Mouse (Mus musculus) MEL (cell line): ENCODE measurements around the gene Gm20388. TPM values are rescaled to one million over a fixed set of nuclear protein-coding genes. Genes with fewer than 3 reads are reported as not detected.

ENCODE experiments used
- DNase-seq: peaks from one replicate; pipeline ENCODE4 v3.0.0; 2011; ENCODE audit warnings: low read depth, low spot score
- H3K27ac ChIP-seq: 2 replicates; pipeline ENCODE4 v1.5.1; 2012; ENCODE audit warnings: low read depth, mild to moderate bottlenecking, control low read depth, low read length, moderate library complexity; ENCODE audit not compliant: control insufficient read depth
- H3K27me3 ChIP-seq, 2 experiments: fragments of 150-350 bp in 1 of 2; sonication (generic) in 1 of 2; 2 replicates each; pipeline ENCODE4 v1.6.1; 2012; ENCODE audit warnings: low read length in 2 of 2, mild to moderate bottlenecking in 2 of 2, improper control_type of control experiment in 1 of 2, moderate library complexity in 1 of 2; ENCODE audit not compliant: insufficient read depth in 2 of 2, control insufficient read depth in 1 of 2
- H3K36me3 ChIP-seq, 2 experiments: 2 replicates each; pipeline ENCODE4 v1.6.1; 2012 to 2014; ENCODE audit warnings: low read length in 2 of 2, improper control_type of control experiment in 1 of 2, inconsistent platforms in 1 of 2, mild to moderate bottlenecking in 1 of 2; ENCODE audit not compliant: insufficient read depth in 2 of 2, control insufficient read depth in 1 of 2
- H3K4me1 ChIP-seq, 2 experiments: fragments of 150-350 bp in 1 of 2; sonication (generic) in 1 of 2; 2 replicates each; pipeline ENCODE4 v1.6.1; 2012; ENCODE audit warnings: low read length in 2 of 2, improper control_type of control experiment in 1 of 2, mild to moderate bottlenecking in 1 of 2; ENCODE audit not compliant: insufficient read depth in 2 of 2, control insufficient read depth in 1 of 2
- H3K4me3 ChIP-seq, 2 experiments: fragments of 150-350 bp in 1 of 2; sonication (generic) in 1 of 2; 2 replicates each; pipeline ENCODE4 v1.5.1; 2012; ENCODE audit warnings: low read depth in 2 of 2, low read length in 2 of 2, mild to moderate bottlenecking in 2 of 2, moderate library complexity in 2 of 2, control low read depth in 1 of 2, improper control_type of control experiment in 1 of 2; ENCODE audit not compliant: control insufficient read depth in 1 of 2, insufficient read depth in 1 of 2
- H3K79me2 ChIP-seq: 2 replicates; pipeline ENCODE4 v1.6.1; 2012; ENCODE audit warnings: mild to moderate bottlenecking, low read length, moderate library complexity; ENCODE audit not compliant: control insufficient read depth, poor library complexity, insufficient read depth
- H3K9ac ChIP-seq: 2 replicates; pipeline ENCODE4 v1.6.1; 2012; ENCODE audit warnings: low read depth, mild to moderate bottlenecking, control low read depth, low read length, moderate library complexity; ENCODE audit not compliant: control insufficient read depth, poor library complexity, severe bottlenecking
- H3K9me3 ChIP-seq: fragments of 150-350 bp; sonication (generic); replicated peaks from 2 replicates; pipeline ENCODE4 v1.6.1; 2012; ENCODE audit warnings: mild to moderate bottlenecking, low read length, improper control_type of control experiment, moderate library complexity; ENCODE audit not compliant: insufficient read depth
- CHD1 ChIP-seq: IDR thresholded peaks from 2 replicates; pipeline ENCODE4 v1.6.1; 2012; ENCODE audit warnings: low read depth, mild to moderate bottlenecking, inconsistent platforms, low read length, improper control_type of control experiment
- CTCF ChIP-seq, 3 experiments: IDR thresholded peaks in 2 of 3; conservative IDR thresholded peaks in 1 of 3; 2 replicates each; pipeline ENCODE4 v1.5.1; 2011 to 2012; ENCODE audit warnings: low read length in 3 of 3, low read depth in 2 of 3, mild to moderate bottlenecking in 2 of 3, improper control_type of control experiment in 1 of 3, inconsistent platforms in 1 of 3, mixed read lengths in 1 of 3, moderate library complexity in 1 of 3; ENCODE audit not compliant: control insufficient read depth in 1 of 3, insufficient read depth in 1 of 3, poor library complexity in 1 of 3, severe bottlenecking in 1 of 3
- E2F4 ChIP-seq: IDR thresholded peaks from 2 replicates; pipeline ENCODE4 v1.6.1; 2011; ENCODE audit warnings: low read depth, low read length, improper control_type of control experiment, borderline replicate concordance
- ELF1 ChIP-seq: IDR thresholded peaks from 2 replicates; pipeline ENCODE4 v1.6.1; 2014; ENCODE audit warnings: low read depth, mild to moderate bottlenecking, inconsistent platforms, low read length, improper control_type of control experiment, moderate library complexity
- EP300 ChIP-seq, 2 experiments: IDR thresholded peaks; 2 replicates each; pipeline ENCODE4 v1.6.1; 2011; ENCODE audit warnings: improper control_type of control experiment in 2 of 2, low read length in 2 of 2, low read depth in 1 of 2, mild to moderate bottlenecking in 1 of 2
- ETS1 ChIP-seq: IDR thresholded peaks from 2 replicates; pipeline ENCODE4 v1.6.1; 2012; ENCODE audit warnings: low read depth, mild to moderate bottlenecking, inconsistent platforms, low read length, improper control_type of control experiment, moderate library complexity
- GABPA ChIP-seq: IDR thresholded peaks from 2 replicates; pipeline ENCODE4 v1.6.1; 2012; ENCODE audit warnings: low read depth, mild to moderate bottlenecking, inconsistent platforms, low read length, improper control_type of control experiment, moderate library complexity
- GATA1 ChIP-seq: IDR thresholded peaks from 2 replicates; pipeline ENCODE4 v1.6.1; 2011; ENCODE audit warnings: low read depth, low read length, improper control_type of control experiment
- HCFC1 ChIP-seq: IDR thresholded peaks from 2 replicates; pipeline ENCODE4 v1.6.1; 2012; ENCODE audit warnings: low read depth, mild to moderate bottlenecking, inconsistent platforms, low read length, improper control_type of control experiment, moderate library complexity
- MAFK ChIP-seq: IDR thresholded peaks from 2 replicates; pipeline ENCODE4 v1.6.1; 2011; ENCODE audit warnings: low read depth, mild to moderate bottlenecking, low read length, improper control_type of control experiment, borderline replicate concordance
- MAX ChIP-seq: IDR thresholded peaks from 2 replicates; pipeline ENCODE4 v1.6.1; 2011; ENCODE audit warnings: low read length, improper control_type of control experiment
- MAZ ChIP-seq: IDR thresholded peaks from 2 replicates; pipeline ENCODE4 v1.6.1; 2012; ENCODE audit warnings: low read depth, mild to moderate bottlenecking, inconsistent platforms, low read length, improper control_type of control experiment
- MEF2A ChIP-seq: IDR thresholded peaks from 2 replicates; pipeline ENCODE4 v1.6.1; 2014; ENCODE audit warnings: low read depth, mild to moderate bottlenecking, inconsistent platforms, low read length, improper control_type of control experiment; ENCODE audit not compliant: poor library complexity, insufficient replicate concordance, severe bottlenecking; ENCODE audit errors: extremely low read depth
- MXI1 ChIP-seq: IDR thresholded peaks from 2 replicates; pipeline ENCODE4 v1.6.1; 2011; ENCODE audit warnings: mild to moderate bottlenecking, low read depth, low read length, improper control_type of control experiment
- MYC ChIP-seq: IDR thresholded peaks from 2 replicates; pipeline ENCODE4 v1.6.1; 2011; ENCODE audit warnings: low read depth, mild to moderate bottlenecking, low read length, improper control_type of control experiment, moderate library complexity
- NELFE ChIP-seq: IDR thresholded peaks from 2 replicates; pipeline ENCODE4 v1.6.1; 2011; ENCODE audit warnings: low read depth, low read length, improper control_type of control experiment
- NRF1 ChIP-seq: IDR thresholded peaks from 2 replicates; pipeline ENCODE4 v1.6.1; 2014; ENCODE audit warnings: low read depth, mild to moderate bottlenecking, inconsistent platforms, low read length, improper control_type of control experiment, moderate library complexity; ENCODE audit not compliant: poor library complexity, insufficient read depth, severe bottlenecking
- POLR2AphosphoS2 ChIP-seq: IDR thresholded peaks from 2 replicates; pipeline ENCODE4 v1.6.1; 2011; ENCODE audit warnings: low read length, improper control_type of control experiment
- RAD21 ChIP-seq: IDR thresholded peaks from 2 replicates; pipeline ENCODE4 v1.6.1; 2011; ENCODE audit warnings: mild to moderate bottlenecking, low read depth, low read length, improper control_type of control experiment
- RCOR1 ChIP-seq: IDR thresholded peaks from 2 replicates; pipeline ENCODE4 v1.6.1; 2012; ENCODE audit warnings: low read depth, mild to moderate bottlenecking, inconsistent platforms, low read length, improper control_type of control experiment
- SIN3A ChIP-seq: IDR thresholded peaks from 2 replicates; pipeline ENCODE4 v1.6.1; 2012; ENCODE audit warnings: low read length, improper control_type of control experiment, inconsistent platforms
- SMC3 ChIP-seq: IDR thresholded peaks from 2 replicates; pipeline ENCODE4 v1.6.1; 2011; ENCODE audit warnings: low read depth, low read length, improper control_type of control experiment
- TBP ChIP-seq: IDR thresholded peaks from 2 replicates; pipeline ENCODE4 v1.8.0; 2011; ENCODE audit warnings: low read depth, low read length, improper control_type of control experiment
- TCF12 ChIP-seq: IDR thresholded peaks from 2 replicates; pipeline ENCODE4 v1.6.1; 2014; ENCODE audit warnings: low read depth, mild to moderate bottlenecking, inconsistent platforms, low read length, improper control_type of control experiment, moderate library complexity
- UBTF ChIP-seq: IDR thresholded peaks from 2 replicates; pipeline ENCODE4 v1.6.1; 2012; ENCODE audit warnings: low read depth, mild to moderate bottlenecking, inconsistent platforms, low read length, improper control_type of control experiment, moderate library complexity, borderline replicate concordance; ENCODE audit not compliant: insufficient read depth
- USF2 ChIP-seq, 2 experiments: IDR thresholded peaks; 2 replicates each; pipeline ENCODE4 v1.6.1; 2011 to 2012; ENCODE audit warnings: improper control_type of control experiment in 2 of 2, low read length in 2 of 2, borderline replicate concordance in 1 of 2, inconsistent platforms in 1 of 2, low read depth in 1 of 2, mild to moderate bottlenecking in 1 of 2; ENCODE audit not compliant: insufficient read depth in 1 of 2
- ZKSCAN1 ChIP-seq: IDR thresholded peaks from 2 replicates; pipeline ENCODE4 v1.6.1; 2012; ENCODE audit warnings: low read depth, mild to moderate bottlenecking, inconsistent platforms, low read length, improper control_type of control experiment, moderate library complexity
- ZMIZ1 ChIP-seq: IDR thresholded peaks from 2 replicates; pipeline ENCODE4 v1.6.1; 2012; ENCODE audit warnings: low read depth, mild to moderate bottlenecking, inconsistent platforms, low read length, improper control_type of control experiment, moderate library complexity
- ZNF384 ChIP-seq: IDR thresholded peaks from 2 replicates; pipeline ENCODE4 v1.6.1; 2012; ENCODE audit warnings: low read depth, mild to moderate bottlenecking, inconsistent platforms, low read length, improper control_type of control experiment
- polyA plus RNA-seq, 2 experiments: library from polyadenylated mRNA; stranded (reverse) in 1 of 2; unstranded in 1 of 2; fragments of >175 nt in 1 of 2; fragments of >200 nt in 1 of 2; gene quantifications; 2 replicates each; pipeline versions ENCODE4 v1.2.1 to v1.2.4; 2012; ENCODE audit warnings: low replicate concordance in 2 of 2, low read depth in 1 of 2; ENCODE audit not compliant: insufficient read length in 2 of 2, insufficient read depth in 1 of 2, missing spikeins in 1 of 2
- total RNA-seq: library from RNA; depleted of rRNA; stranded (reverse); fragments of 300-350 nt; gene quantifications from 2 replicates; pipeline ENCODE4 v1.2.3, GENCODE M21; 2012

Gene Gm20388
- total and polyA plus RNA-seq, 3 experiments: 11.1 to 17.8 TPM; not detected in 1

DNA sequence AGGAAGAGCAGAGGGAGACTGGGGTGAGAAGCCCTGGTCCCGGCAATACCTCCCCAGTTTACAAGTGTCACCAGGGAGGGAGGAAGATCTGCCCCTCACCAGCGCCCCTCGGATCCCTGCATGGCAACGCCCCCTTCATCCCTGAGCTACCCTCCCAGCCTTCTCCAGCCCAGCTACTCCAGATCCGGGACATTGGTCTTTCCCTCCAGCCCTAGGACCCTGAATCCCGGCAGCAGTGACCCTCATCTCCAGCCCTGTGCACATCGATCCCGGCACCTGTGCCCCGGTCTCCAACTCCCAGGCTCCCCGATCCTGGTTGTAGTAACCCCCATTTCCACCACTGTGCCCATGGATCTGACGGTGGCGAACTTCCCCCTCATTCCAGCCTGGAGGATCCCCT is 2532.1 kb downstream of the Gm20388 start:
- H3K36me3 ChIP-seq: no peaks in the 10 kb centered on the region
- TF ChIP-seq ZMIZ1: no peak
- no peak for TF ChIP-seq NRF1
- no peak for TF ChIP-seq MXI1
- TF ChIP-seq HCFC1: no peak
- no peak for TF ChIP-seq RCOR1
- TF ChIP-seq TCF12: no peak
- TF ChIP-seq EP300 (IDR thresholded peaks at IDR 0.05; ENCODE audit: low read depth in 1 of 2, low read length in 2 of 2): no peak
- no peak for TF ChIP-seq RAD21
- no peak for TF ChIP-seq TBP
- no peak for TF ChIP-seq MAX
- no peak for TF ChIP-seq MAFK
- no peak for TF ChIP-seq ZKSCAN1
- no peak for TF ChIP-seq UBTF
- TF ChIP-seq MYC: no peak
- no peak for TF ChIP-seq GABPA
- TF ChIP-seq GATA1: no peak
- TF ChIP-seq CHD1: no peak
- no peak for TF ChIP-seq CTCF (IDR thresholded peaks at IDR 0.05 in 2 of 3, conservative IDR thresholded peaks at IDR 0.05 in 1 of 3; ENCODE audit: control insufficient read depth in 1 of 3, insufficient read depth in 1 of 3, low read depth in 2 of 3, low read length in 3 of 3, poor library complexity in 1 of 3, severe bottlenecking in 1 of 3)
- peaks cover 0 to 3% of the 10 kb centered on the region in 2 experiments; a peak in 1 of 4 replicates for H3K4me1 ChIP-seq
- H3K27ac ChIP-seq: no peak overlapping the region
- DNase-seq: no peak
- peak overlapping the region; percentile 60 for H3K9ac ChIP-seq
- peak overlapping the region; percentile 69 to 82 for H3K4me3 ChIP-seq
- H3K79me2 ChIP-seq: 0 out of 2 replicates have a peak, but pooled peaks cover 3% of the 10 kb centered on the region
- no peaks in the 10 kb centered on the region for H3K27me3 ChIP-seq
- H3K9me3 ChIP-seq: no peaks in the 10 kb centered on the region

DNA sequence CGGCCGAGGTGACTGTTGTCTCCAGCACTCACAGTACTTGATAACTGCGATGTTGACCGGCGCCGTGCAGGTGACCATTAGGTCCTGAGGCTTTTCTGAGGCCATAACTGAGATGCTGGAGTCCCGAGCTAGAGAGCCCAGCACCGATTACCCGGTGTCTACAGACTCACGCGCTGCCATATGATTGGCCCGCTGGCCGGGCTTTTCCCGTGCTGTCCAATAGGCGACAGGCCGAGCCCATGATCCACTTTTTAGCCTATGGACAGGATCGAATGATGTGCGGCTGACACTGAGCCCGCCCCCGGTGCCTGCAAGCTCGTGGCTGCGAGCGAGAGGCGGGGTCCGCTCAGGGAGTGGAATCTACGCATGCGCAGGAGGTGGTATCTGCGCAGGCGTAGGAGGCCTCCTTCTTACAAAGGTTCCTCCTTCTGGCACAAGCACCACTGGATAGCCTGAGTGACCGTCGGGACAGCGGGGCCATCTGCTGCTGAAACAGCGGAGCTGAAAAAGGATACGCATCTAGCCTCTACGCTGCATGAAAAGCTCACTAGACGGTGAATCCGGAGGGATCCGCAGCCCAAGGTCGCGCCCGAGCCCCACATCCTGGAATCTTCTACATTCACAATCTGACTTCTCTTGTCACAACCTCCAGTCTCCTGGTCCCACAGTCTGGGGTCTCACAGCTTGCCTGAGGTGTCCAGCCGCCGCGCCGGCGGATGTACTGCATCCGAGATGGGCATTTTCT is 2532.8 kb downstream of the Gm20388 start, which contains the start of gene Mvd:
TSS of gene Mvd (minus strand) at position 161 of the 745 bp plus-strand sequence.
- no peaks in the 10 kb centered on the region for H3K27me3 ChIP-seq
- TF ChIP-seq CTCF (IDR thresholded peaks at IDR 0.05 in 2 of 3, conservative IDR thresholded peaks at IDR 0.05 in 1 of 3; ENCODE audit: control insufficient read depth in 1 of 3, insufficient read depth in 1 of 3, low read depth in 2 of 3, low read length in 3 of 3, poor library complexity in 1 of 3, severe bottlenecking in 1 of 3): no peak; a peak in 1 of 6 replicates
- peak; percentile 98 for TF ChIP-seq NRF1
- no peak for TF ChIP-seq MEF2A
- peak; percentile 79; the same call in 1 of the 2 replicates for TF ChIP-seq POLR2AphosphoS2
- no peak for TF ChIP-seq MAZ
- peak; percentile 52; the same call in 1 of the 2 replicates for TF ChIP-seq ELF1
- TF ChIP-seq ZNF384: no peak
- peak; percentile 66 for TF ChIP-seq SIN3A
- TF ChIP-seq USF2 (IDR thresholded peaks at IDR 0.05; ENCODE audit: borderline replicate concordance in 1 of 2, insufficient read depth in 1 of 2, low read depth in 1 of 2, low read length in 2 of 2): no peak
- peak; percentile 87 for TF ChIP-seq NELFE
- no peak for TF ChIP-seq ETS1
- TF ChIP-seq RAD21: no peak; the same call in 1 of the 2 replicates
- TF ChIP-seq E2F4: no peak
- TF ChIP-seq CHD1: no peak
- no peak for TF ChIP-seq EP300 (IDR thresholded peaks at IDR 0.05; ENCODE audit: low read depth in 1 of 2, low read length in 2 of 2)
- TF ChIP-seq SMC3: 0 out of 2 replicates have a peak, but pooled peaks have one; percentile 3

More for the DNA sequence above, 2532.8 kb downstream of the Gm20388 start, which contains the start of gene Mvd:
- Histone ChIP-seq H3K36me3 (no peaks in the 10 kb centered on the region), H3K79me2 (0 out of 2 replicates have a peak, but pooled peaks cover 3% of the 10 kb centered on the region), H3K9ac (peak within 1 kb of the TSS; percentile 76), H3K27ac (peak within 1 kb of the TSS; percentile 74), H3K4me3 (peak within 1 kb of the TSS; percentile 76 to 82), H3K4me1 (peaks cover 0 to 3% of the 10 kb centered on the region in 2 experiments; a peak in 1 of 4 replicates), H3K9me3 (no peaks in the 10 kb centered on the region)
- DNase-seq: peak; percentile 99
